Mouse (Mus musculus) C2C12 (cell line): ENCODE data around the gene Wnt11. TPM values are rescaled to one million over a fixed set of nuclear protein-coding genes. Genes with fewer than 3 reads are reported as not detected.

Experiments
- H3K27me3 ChIP-seq: one replicate; pipeline ENCODE4 v1.6.1; 2011; ENCODE audit not compliant: control insufficient read depth, insufficient read depth, insufficient read length
- H3K36me3 ChIP-seq: one replicate; pipeline ENCODE4 v1.6.1; 2011; ENCODE audit not compliant: control insufficient read depth, insufficient read depth
- H3K4me3 ChIP-seq: one replicate; pipeline ENCODE4 v1.5.1; 2011; ENCODE audit warnings: mild to moderate bottlenecking, control low read depth; ENCODE audit not compliant: poor library complexity, insufficient read depth, severe bottlenecking
- H3K79me2 ChIP-seq: one replicate; pipeline ENCODE4 v1.6.1; 2011; ENCODE audit not compliant: control insufficient read depth, insufficient read depth
- H3K79me3 ChIP-seq: one replicate; pipeline ENCODE4 v1.6.1; 2011; ENCODE audit warnings: low read depth, control low read depth
- H3ac ChIP-seq: one replicate; pipeline ENCODE3; 2011; ENCODE audit warnings: low read depth; ENCODE audit not compliant: control insufficient read depth, insufficient read length
- CEBPB ChIP-seq: IDR thresholded peaks from one replicate; pipeline ENCODE4 v1.6.1; 2011; ENCODE audit warnings: low read depth, mild to moderate bottlenecking, control low read depth, moderate library complexity
- CTCF ChIP-seq: IDR thresholded peaks from one replicate; pipeline ENCODE4 v1.5.1; 2011; ENCODE audit not compliant: control insufficient read depth, insufficient read depth, insufficient read length
- FOSL1 ChIP-seq: IDR thresholded peaks from one replicate; pipeline ENCODE4 v1.8.0; 2011; ENCODE audit warnings: mild to moderate bottlenecking, low read length; ENCODE audit not compliant: poor library complexity, insufficient read depth, severe bottlenecking
- MAX ChIP-seq: IDR thresholded peaks from one replicate; pipeline ENCODE4 v1.6.1; 2011; ENCODE audit warnings: mild to moderate bottlenecking, control low read depth
- MYOD1 ChIP-seq: IDR thresholded peaks from one replicate; pipeline ENCODE4 v1.6.1; 2011; ENCODE audit warnings: low read depth; ENCODE audit not compliant: control insufficient read depth, insufficient read length
- MYOG ChIP-seq: IDR thresholded peaks from one replicate; pipeline ENCODE4 v1.6.1; 2011; ENCODE audit not compliant: control insufficient read depth, insufficient read length; ENCODE audit errors: extremely low read depth
- USF1 ChIP-seq: IDR thresholded peaks from one replicate; pipeline ENCODE4 v1.6.1; 2011; ENCODE audit warnings: low read depth, mild to moderate bottlenecking, control low read depth, moderate library complexity
- polyA plus RNA-seq: library from polyadenylated mRNA; unstranded; fragments of >200 nt; fragmentation: generic; extraction: Trizol; gene quantifications from one replicate; pipeline ENCODE4 v1.2.1, GENCODE M21; 2012; ENCODE audit warnings: missing spikeins

The Wnt11 gene
- polyA plus RNA-seq, 1 experiment: 0.44 TPM

DNA sequence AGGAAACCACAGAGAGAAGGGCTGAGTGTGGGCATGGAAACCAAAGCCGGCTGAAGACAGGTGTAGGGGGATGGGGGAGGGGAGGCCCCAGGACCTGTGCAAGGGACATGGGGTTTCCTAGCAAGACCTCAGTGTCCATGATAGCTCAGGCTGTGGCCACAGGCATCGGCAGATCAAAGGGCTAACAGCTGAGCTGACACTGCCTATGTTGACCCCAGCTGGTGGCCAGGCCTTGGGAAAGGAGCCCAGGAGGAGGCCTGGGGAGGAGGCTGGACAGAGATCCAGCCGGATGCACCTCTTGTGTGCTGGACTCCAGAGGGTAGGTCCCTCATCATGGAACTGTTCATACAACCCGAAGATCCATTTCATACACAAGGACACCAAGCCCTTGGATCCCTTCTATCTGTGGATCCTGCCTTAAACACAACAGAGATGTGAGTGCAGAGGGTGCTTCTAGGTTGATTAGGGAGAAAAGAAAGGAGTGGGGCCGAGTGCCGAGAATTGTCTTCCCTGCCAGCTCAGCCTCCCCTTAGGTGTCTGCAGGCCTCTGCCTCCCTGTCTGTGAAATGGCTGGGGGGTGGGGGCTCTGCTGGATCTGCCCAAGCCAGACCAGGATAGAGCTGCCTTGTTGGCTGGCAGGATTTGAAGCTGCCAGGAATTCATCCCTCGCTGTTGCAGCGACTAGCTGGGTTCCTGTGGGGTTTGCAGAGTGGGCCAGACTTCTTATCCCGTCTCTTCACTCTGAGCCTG, 29.2 kb downstream of the Wnt11 start:
- TF ChIP-seq MYOG (no peak), MAX (no peak), FOSL1 (no peak), CTCF (no peak), USF1 (no peak), CEBPB (no peak), MYOD1 (no peak)
- Histone ChIP-seq H3K79me3 (no peaks in the 10 kb centered on the region), H3K36me3 (no peaks in the 10 kb centered on the region), H3ac (no peak overlapping the region), H3K79me2 (no peaks in the 10 kb centered on the region), H3K27me3 (no peaks in the 10 kb centered on the region), H3K4me3 (no peak overlapping the region)

DNA sequence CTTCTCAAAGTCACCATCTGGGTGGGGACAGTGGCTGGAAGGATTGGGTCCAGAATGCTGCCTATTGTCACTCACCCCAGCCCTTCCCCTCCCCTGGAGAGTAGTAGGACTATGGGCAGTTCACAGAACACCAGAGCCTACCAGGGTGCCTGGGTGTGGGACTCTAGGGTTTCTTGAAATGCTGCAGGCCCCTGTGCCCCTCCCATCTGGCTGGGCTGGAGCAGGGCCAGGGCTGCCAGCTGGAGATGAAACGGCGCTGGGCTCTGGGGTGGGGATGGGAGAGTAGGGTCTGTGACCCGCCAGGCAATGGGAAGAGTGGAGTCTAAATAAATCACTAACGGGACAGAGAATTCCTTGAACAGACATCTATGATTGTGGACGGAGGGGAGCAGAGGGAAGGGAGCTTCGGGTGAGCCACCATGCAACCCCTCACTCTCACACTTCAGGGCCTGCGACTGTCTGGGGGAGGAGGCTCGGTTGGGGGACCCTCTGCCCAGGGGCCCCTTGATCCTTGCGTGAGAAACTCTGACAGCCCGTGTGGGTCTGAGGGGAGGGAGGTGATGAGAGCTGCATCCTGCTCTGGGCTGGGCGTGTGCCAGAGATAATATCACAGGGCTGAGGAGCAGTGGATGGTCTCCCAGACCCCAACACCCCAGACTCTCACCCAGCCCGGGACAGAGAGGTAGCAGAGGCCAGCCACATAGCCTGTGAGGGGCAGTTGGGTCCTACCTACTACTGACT, 32.3 kb downstream of the Wnt11 start:
- Histone ChIP-seq H3K79me2 (no peaks in the 10 kb centered on the region), H3K79me3 (no peaks in the 10 kb centered on the region), H3K27me3 (peaks cover 9% of the 10 kb centered on the region), H3K4me3 (no peak overlapping the region), H3ac (no peak overlapping the region), H3K36me3 (no peaks in the 10 kb centered on the region)
- TF ChIP-seq CTCF: no peak
- no peak for TF ChIP-seq MYOG
- no peak for TF ChIP-seq MAX
- TF ChIP-seq CEBPB: no peak
- TF ChIP-seq FOSL1: no peak
- no peak for TF ChIP-seq MYOD1
- TF ChIP-seq USF1: no peak

DNA sequence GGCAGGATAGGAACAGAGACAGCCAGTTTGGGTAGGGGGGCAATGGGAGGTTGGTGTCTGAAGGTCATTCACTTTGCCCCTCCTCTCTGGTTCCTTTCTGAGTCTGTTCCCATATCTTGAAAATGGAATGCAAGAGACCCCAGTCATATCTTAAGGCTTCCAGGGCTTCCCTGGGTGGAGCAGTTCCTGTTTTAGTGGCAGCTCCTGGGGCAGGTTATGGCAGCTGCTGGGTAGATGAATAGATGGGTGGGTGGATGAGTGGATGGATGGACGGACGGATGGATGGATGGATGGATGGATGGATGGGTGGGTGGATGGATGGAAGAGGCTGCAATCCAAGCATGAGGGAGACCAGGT, 32.9 kb downstream of the Wnt11 start:
- Histone ChIP-seq H3K79me2 (no peaks in the 10 kb centered on the region), H3K36me3 (no peaks in the 10 kb centered on the region), H3ac (no peak overlapping the region), H3K79me3 (no peaks in the 10 kb centered on the region), H3K27me3 (peaks cover 9% of the 10 kb centered on the region), H3K4me3 (no peak overlapping the region)
- TF ChIP-seq MYOG (no peak), MYOD1 (no peak), MAX (no peak), USF1 (no peak), FOSL1 (no peak), CEBPB (no peak), CTCF (no peak)

DNA sequence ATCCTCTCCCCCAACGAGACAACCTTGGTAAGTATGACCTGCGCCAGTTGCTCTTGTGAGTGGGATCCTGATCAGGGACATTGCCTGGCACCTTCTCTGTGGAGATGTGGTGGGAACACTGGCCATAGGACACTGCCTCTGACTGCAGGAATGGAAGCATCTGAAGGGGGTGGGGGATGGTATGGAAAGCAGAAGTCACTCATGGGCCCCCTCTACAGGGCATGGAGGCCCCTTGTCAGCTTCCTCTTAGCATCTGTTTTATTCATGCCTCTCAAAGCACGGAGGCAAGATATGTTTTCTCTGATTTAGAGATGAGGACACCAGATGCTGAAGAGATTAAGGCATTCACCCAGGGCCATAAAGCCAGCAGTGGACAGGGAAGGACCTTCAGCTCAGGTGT, 34.2 kb downstream of the Wnt11 start:
- H3K4me3 ChIP-seq: no peak overlapping the region
- H3K27me3 ChIP-seq: peaks cover 9% of the 10 kb centered on the region
- H3K36me3 ChIP-seq: no peaks in the 10 kb centered on the region
- H3K79me3 ChIP-seq: no peaks in the 10 kb centered on the region
- TF ChIP-seq USF1 (no peak), MYOG (no peak)
- H3ac ChIP-seq: no peak overlapping the region
- no peaks in the 10 kb centered on the region for H3K79me2 ChIP-seq

DNA sequence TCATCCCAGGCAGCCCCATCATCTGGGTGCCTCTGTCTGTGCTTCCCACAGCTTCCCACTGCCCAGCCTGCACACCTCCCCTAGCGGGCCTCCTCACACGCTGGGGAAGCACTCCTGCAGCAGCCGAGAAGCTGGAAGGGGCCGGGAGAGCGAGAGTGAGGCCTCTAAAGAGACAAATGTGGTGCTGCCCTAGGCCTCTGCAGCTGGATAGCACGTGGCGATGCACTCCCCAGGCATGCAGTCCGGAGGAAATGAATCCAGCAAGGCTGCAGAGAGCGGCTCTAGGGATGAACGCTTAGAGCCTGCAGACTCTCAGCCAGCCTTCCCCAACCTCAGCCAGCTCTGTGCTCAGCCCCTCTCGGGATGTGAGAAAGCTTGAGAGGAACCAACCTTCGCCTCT, 35.9 kb downstream of the Wnt11 start:
- H3K4me3 ChIP-seq: no peak overlapping the region
- no peaks in the 10 kb centered on the region for H3K79me3 ChIP-seq
- no peak overlapping the region for H3ac ChIP-seq
- H3K27me3 ChIP-seq: peaks cover 9% of the 10 kb centered on the region
- H3K79me2 ChIP-seq: no peaks in the 10 kb centered on the region
- no peak for TF ChIP-seq CTCF
- TF ChIP-seq CEBPB: no peak
- TF ChIP-seq MAX: no peak
- TF ChIP-seq MYOG: no peak
- no peak for TF ChIP-seq USF1
- TF ChIP-seq MYOD1: no peak
- TF ChIP-seq FOSL1: no peak
- H3K36me3 ChIP-seq: no peaks in the 10 kb centered on the region
